Mouse (Mus musculus): ENCODE data around the gene Il9r.

- TF ChIP-seq EP300 (IDR thresholded peaks at IDR 0.05; ENCODE audit: low read depth) (no peak), CTCF (IDR thresholded peaks at IDR 0.05; ENCODE audit: low read depth) (no peak)
These were observed 15.6 kb downstream of the Il9r start for GRCm38 (mm10) chr11:32184469-32184868.

All from liver, postnatal 0 days (tissue).